Mouse (Mus musculus) lung, postnatal 0 days (tissue): ENCODE results near the gene Dlg2.

Experiments used
- CTCF ChIP-seq: IDR thresholded peaks from 2 replicates; pipeline ENCODE4 v1.5.1; 2016; ENCODE audit warnings: antibody characterized with exemption, mild to moderate bottlenecking
- EP300 ChIP-seq: IDR thresholded peaks from 2 replicates; pipeline ENCODE4 v1.6.1; 2016; ENCODE audit warnings: antibody characterized with exemption, mild to moderate bottlenecking, control low read depth

DNA sequence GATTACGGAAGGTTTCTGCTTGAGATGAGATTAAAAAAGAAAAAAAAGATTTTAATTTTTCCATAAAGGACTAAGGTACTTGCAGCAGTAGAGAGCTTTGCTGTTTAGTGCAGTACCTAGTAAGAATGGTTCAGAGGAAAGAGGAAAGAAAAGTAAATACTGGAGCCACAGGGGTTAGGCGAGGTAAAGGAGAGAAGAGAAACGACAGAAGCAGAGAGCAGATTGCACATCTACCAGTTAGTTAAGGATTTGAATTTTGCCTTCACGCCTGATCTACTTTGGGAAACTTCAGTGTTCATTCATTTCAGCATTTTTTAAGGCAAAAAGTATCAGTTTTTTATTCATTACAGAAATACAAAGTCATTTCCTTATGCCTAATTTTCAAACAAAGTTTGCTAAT lies 655.7 kb downstream of the Dlg2 start:
- TF ChIP-seq CTCF (no peak), EP300 (no peak)
